Mouse (Mus musculus) intestine, embryonic 15.5 days (tissue): ENCODE measurements around the gene Clcc1. TPM values are rescaled to one million over a fixed set of nuclear protein-coding genes. Genes with fewer than 3 reads are reported as not detected.

Experiments
- ATAC-seq: fragments of 200-750 bp; cut with Nextera tagmentation; 2 replicates; pipeline ENCODE4 v1.8.0; 2017; ENCODE audit warnings: moderate TSS enrichment, moderate library complexity
- H3K27ac ChIP-seq: fragments of 300-500 bp; sonication (generic); 2 replicates; pipeline ENCODE4 v1.5.1; 2015; ENCODE audit warnings: mild to moderate bottlenecking, inconsistent platforms
- H3K27me3 ChIP-seq: fragments of 300-500 bp; sonication (generic); replicated peaks from 2 replicates; pipeline ENCODE4 v1.6.1; 2015; ENCODE audit warnings: inconsistent platforms
- H3K36me3 ChIP-seq: fragments of 300-500 bp; sonication (generic); 2 replicates; pipeline ENCODE4 v1.6.1; 2015; ENCODE audit warnings: inconsistent platforms
- H3K4me1 ChIP-seq: fragments of 300-500 bp; sonication (generic); replicated peaks from 2 replicates; pipeline ENCODE4 v1.6.1; 2015; ENCODE audit warnings: inconsistent platforms
- H3K4me2 ChIP-seq: fragments of 300-500 bp; sonication (generic); replicated peaks from 2 replicates; pipeline ENCODE4 v1.6.1; 2015; ENCODE audit warnings: mild to moderate bottlenecking, inconsistent platforms
- H3K4me3 ChIP-seq: fragments of 300-500 bp; sonication (generic); replicated peaks from 2 replicates; pipeline ENCODE4 v1.5.1; 2015; ENCODE audit warnings: inconsistent platforms
- H3K9ac ChIP-seq: fragments of 300-500 bp; sonication (generic); 2 replicates; pipeline ENCODE4 v1.6.1; 2015; ENCODE audit warnings: inconsistent platforms
- H3K9me3 ChIP-seq: fragments of 300-500 bp; sonication (generic); 2 replicates; pipeline ENCODE4 v1.6.1; 2016; ENCODE audit warnings: inconsistent platforms
- WGBS: fragments of 180-500 bp; shearing (Covaris S2); methylation state at CpG from one replicate; pipeline ENCODE4 v1.1.7; 2015; 5-methylcytosine and 5-hydroxymethylcytosine counted together
- polyA plus RNA-seq: library from polyadenylated mRNA; unstranded; fragments of >200 nt; fragmentation: Nextera tagmentation; extraction: Ambion mirVana; gene quantifications from 2 replicates; pipeline ENCODE4 v1.2.1, GENCODE M21; 2015

Clcc1 gene
- polyA plus RNA-seq, 1 experiment from 2014 or later, result 74.3 TPM

- no peaks in the 10 kb centered on the region for H3K36me3 ChIP-seq
- ATAC-seq, result no peak
- no peak overlapping the region for H3K4me3 ChIP-seq
- no peak overlapping the region for H3K9ac ChIP-seq
- peaks cover 7% of the 10 kb centered on the region; the same call in 1 of the 2 replicates for H3K4me1 ChIP-seq
- no peak overlapping the region for H3K4me2 ChIP-seq
- no peaks in the 10 kb centered on the region for H3K27me3 ChIP-seq
- H3K9me3 ChIP-seq, result no peaks in the 10 kb centered on the region
- 92% methylated on average over 5 of the region's 5 CpGs for WGBS
- H3K27ac ChIP-seq, result no peak overlapping the region
These were observed 57.6 kb downstream of the Clcc1 start for GRCm38 (mm10) chr3:108711296-108711695.

- H3K9ac ChIP-seq, result no peak overlapping the region
- H3K36me3 ChIP-seq, result no peaks in the 10 kb centered on the region
- H3K9me3 ChIP-seq, result no peaks in the 10 kb centered on the region
- 37% methylated on average over 3 of the region's 3 CpGs for WGBS
- no peaks in the 10 kb centered on the region for H3K27me3 ChIP-seq
- no peak overlapping the region for H3K4me2 ChIP-seq
- ATAC-seq, result peak; percentile 25; the same call in 1 of the 2 replicates
- H3K27ac ChIP-seq, result peak overlapping the region; percentile 2; the same call in 1 of the 2 replicates
- peaks cover 7% of the 10 kb centered on the region; the same call in 1 of the 2 replicates for H3K4me1 ChIP-seq
- no peak overlapping the region for H3K4me3 ChIP-seq
These were observed 59.5 kb downstream of the Clcc1 start for GRCm38 (mm10) chr3:108713065-108713675.

DNA sequence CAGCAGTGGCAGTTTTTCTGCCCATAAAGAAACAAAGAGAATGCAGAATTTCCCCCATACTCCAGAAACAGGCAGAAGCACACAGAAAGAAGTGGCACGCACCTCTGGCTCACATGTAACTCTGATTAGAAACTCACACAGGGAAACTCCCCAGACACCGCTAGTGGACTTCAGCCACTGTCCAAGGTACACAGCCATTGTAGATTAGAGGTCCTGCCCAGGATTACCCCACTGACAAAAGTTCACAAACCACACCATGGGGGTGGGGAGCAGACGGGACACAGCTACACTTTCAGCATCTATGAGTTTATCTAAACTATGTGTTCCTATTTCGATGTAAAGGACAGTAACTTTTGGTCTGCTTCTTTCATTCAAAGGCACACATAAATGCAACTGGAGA is 61.1 kb downstream of the Clcc1 start:
- no peak overlapping the region for H3K27ac ChIP-seq
- no peaks in the 10 kb centered on the region for H3K27me3 ChIP-seq
- no peak overlapping the region for H3K4me3 ChIP-seq
- 70% methylated on average over 4 of the region's 4 CpGs for WGBS
- peak; percentile 85 for ATAC-seq
- H3K4me1 ChIP-seq, result peaks cover 7% of the 10 kb centered on the region; the same call in 1 of the 2 replicates
- H3K36me3 ChIP-seq, result no peaks in the 10 kb centered on the region
- H3K9me3 ChIP-seq, result no peaks in the 10 kb centered on the region
- H3K4me2 ChIP-seq, result no peak overlapping the region
- no peak overlapping the region for H3K9ac ChIP-seq

DNA sequence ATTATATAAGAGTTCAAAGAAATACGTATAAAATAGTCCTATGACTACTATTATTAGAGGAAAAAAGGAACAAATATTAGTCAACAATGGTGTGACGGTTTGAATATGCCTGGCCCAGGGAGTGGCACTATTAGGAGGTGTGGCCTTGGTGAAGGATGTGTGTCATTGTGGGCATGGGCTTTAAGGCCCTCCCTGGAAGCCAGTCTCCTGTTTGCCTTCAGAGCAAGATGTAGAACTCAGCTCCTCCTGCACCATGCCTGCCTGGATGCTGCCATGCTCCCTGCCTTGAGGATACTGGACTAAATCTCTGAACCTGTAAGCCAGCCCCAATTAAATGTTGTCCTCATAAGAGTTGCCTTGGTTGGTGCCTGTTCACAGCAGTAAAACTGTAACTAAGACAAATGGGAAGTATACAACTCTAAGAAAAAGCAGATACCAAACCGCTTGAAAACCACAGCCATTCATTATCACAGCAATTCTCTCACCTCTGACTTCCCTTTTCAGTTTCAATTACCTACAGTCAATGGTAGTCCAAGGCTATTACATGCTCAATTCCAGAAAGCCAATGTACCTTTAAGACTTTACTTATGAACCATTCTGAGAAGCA is 64.3 kb downstream of the Clcc1 start:
- H3K27me3 ChIP-seq, result no peaks in the 10 kb centered on the region
- 73% methylated on average over 3 of the region's 3 CpGs for WGBS
- no peaks in the 10 kb centered on the region for H3K9me3 ChIP-seq
- no peaks in the 10 kb centered on the region for H3K36me3 ChIP-seq
- no peak for ATAC-seq
- peaks cover 14% of the 10 kb centered on the region for H3K4me1 ChIP-seq
- H3K4me3 ChIP-seq, result no peak overlapping the region
- no peak overlapping the region for H3K9ac ChIP-seq
- H3K27ac ChIP-seq, result no peak overlapping the region
- H3K4me2 ChIP-seq, result no peak overlapping the region

- Histone ChIP-seq H3K4me1 (peaks cover 13% of the 10 kb centered on the region), H3K4me3 (no peak overlapping the region), H3K9me3 (no peaks in the 10 kb centered on the region), H3K27ac (no peak overlapping the region), H3K9ac (no peak overlapping the region), H3K27me3 (no peaks in the 10 kb centered on the region), H3K4me2 (peak overlapping the region; percentile 16), H3K36me3 (no peaks in the 10 kb centered on the region)
- no peak for ATAC-seq
- 76% methylated on average over 2 of the region's 2 CpGs for WGBS
These were observed 65.6 kb downstream of the Clcc1 start for GRCm38 (mm10) chr3:108719357-108719756.

DNA sequence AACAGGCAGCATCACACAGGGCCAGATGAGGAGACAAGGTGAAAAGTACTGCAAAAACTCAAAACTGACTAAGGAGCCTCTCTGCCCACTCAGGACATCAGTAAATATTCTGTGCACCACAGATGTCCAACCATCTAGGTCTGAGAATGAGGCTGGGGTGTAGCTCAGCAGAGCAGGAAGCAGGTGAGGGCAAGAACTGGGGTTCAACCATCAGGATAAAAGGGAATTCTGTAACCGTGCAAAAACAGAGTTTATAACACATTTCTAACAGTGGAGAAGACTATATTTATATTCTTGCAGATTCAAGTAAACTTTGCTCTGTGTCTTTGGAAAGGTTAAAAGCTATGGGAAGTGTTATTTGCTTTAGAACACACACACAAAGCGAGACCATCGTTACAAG is 66.0 kb downstream of the Clcc1 start:
- H3K27ac ChIP-seq, result no peak overlapping the region
- H3K4me3 ChIP-seq, result no peak overlapping the region
- ATAC-seq, result no peak
- whole genome bisulfite sequencing, result 66% methylated on average over 3 of the region's 3 CpGs
- H3K9ac ChIP-seq, result no peak overlapping the region
- no peaks in the 10 kb centered on the region for H3K9me3 ChIP-seq
- no peaks in the 10 kb centered on the region for H3K27me3 ChIP-seq
- no peaks in the 10 kb centered on the region for H3K36me3 ChIP-seq
- peaks cover 13% of the 10 kb centered on the region for H3K4me1 ChIP-seq
- H3K4me2 ChIP-seq, result peak overlapping the region; percentile 16; the same call in 1 of the 2 replicates

GRCm38 (mm10) chr3:108721076-108721991 is 67.6 kb downstream of the Clcc1 start:
- Histone ChIP-seq H3K9me3 (no peaks in the 10 kb centered on the region), H3K4me3 (peak overlapping the region; percentile 71), H3K36me3 (no peaks in the 10 kb centered on the region), H3K27me3 (no peaks in the 10 kb centered on the region), H3K4me2 (peak overlapping the region; percentile 62), H3K4me1 (peaks cover 13% of the 10 kb centered on the region), H3K9ac (peak overlapping the region; percentile 86), H3K27ac (peak overlapping the region; percentile 91)
- under 1% methylated on average over 44 of the region's 44 CpGs for whole genome bisulfite sequencing
- peak; percentile 50 for ATAC-seq

DNA sequence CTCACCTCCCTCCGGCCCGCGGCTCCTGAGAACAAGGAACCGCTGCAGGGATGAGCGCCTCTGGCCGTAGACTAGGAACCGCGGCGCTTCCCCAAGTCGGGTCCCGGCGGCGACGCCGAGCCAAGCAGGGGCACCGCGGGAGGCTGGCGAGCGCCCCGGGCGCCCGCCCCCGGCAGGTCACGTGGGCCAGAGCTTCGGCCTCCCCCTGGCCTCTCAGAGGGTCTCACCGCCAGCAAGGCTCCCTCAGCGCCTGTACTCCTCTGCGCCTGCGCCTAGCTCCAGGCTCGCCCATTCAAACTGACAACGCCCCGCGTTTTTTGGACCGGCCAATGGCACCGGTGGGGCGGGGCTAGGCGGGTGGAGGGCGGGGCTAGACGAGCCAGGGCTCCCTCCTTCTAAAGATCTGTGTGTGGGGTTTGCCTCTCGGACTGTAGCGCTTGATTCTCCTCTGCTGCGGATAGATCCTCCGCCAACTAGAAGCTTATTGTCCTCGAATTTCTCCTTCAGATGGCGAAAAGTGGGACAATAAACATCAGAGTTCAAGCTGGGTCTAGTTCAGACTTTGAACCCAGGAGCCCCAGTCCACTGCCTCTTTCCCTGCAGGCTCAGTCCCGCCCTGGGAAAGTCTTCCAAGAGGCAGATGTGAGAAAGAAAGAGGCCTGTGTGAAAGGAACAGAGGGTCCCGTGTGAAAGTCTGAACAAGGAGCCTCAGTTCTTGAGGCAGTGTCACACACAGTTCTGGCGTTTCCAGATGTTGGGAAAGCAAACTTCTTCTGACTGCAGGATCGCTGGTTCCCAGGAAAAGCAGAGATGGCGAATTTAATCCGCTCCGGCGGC is 68.5 kb downstream of the Clcc1 start, which contains the start of gene Gpsm2:
Gene Gpsm2, minus strand, starts transcription at position 274 of the 837 bp plus-strand sequence.
- Histone ChIP-seq H3K9me3 (no peaks in the 10 kb centered on the region), H3K4me3 (peak within 1 kb of the TSS; percentile 71), H3K9ac (peak within 1 kb of the TSS; percentile 86), H3K36me3 (no peaks in the 10 kb centered on the region), H3K27ac (peak within 1 kb of the TSS; percentile 91), H3K4me1 (peaks cover 13% of the 10 kb centered on the region), H3K27me3 (no peaks in the 10 kb centered on the region), H3K4me2 (peak within 1 kb of the TSS; percentile 62)
- 3% methylated on average over 48 of the region's 53 CpGs for WGBS
- peak; percentile 99 for ATAC-seq

GRCm38 (mm10) chr3:108726413-108726812 is 72.7 kb downstream of the Clcc1 start:
- no peaks in the 10 kb centered on the region for H3K27me3 ChIP-seq
- no peak overlapping the region for H3K27ac ChIP-seq
- no peak overlapping the region for H3K9ac ChIP-seq
- H3K4me3 ChIP-seq, result no peak overlapping the region
- H3K4me2 ChIP-seq, result no peak overlapping the region
- no peak for ATAC-seq
- H3K4me1 ChIP-seq, result peaks cover 10% of the 10 kb centered on the region; the same call in 1 of the 2 replicates
- H3K36me3 ChIP-seq, result no peaks in the 10 kb centered on the region
- no peaks in the 10 kb centered on the region for H3K9me3 ChIP-seq
- WGBS, result 91% methylated on average over 7 of the region's 7 CpGs

DNA sequence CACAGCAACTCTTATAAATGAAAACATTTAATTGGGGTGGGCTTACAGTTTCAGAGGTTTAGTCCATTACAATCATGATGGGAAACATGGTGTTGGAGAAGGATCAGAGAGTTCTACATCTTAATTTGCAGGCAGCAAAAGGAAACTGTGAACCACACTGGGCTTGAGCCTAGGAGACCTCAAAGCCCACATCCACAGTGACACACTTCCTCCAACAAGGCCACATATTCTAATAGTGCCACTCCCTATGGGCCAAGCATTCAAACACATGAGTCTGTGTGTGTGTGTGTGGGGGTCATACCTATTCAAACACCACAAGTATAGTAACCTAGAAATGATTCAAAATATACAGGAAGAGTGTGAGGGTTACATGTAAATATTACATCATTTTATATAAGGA is 73.6 kb downstream of the Clcc1 start:
- H3K9ac ChIP-seq, result no peak overlapping the region
- no peaks in the 10 kb centered on the region for H3K9me3 ChIP-seq
- H3K36me3 ChIP-seq, result no peaks in the 10 kb centered on the region
- H3K27me3 ChIP-seq, result no peaks in the 10 kb centered on the region
- H3K4me3 ChIP-seq, result no peak overlapping the region
- no peak for ATAC-seq
- no peak overlapping the region for H3K27ac ChIP-seq
- peaks cover 10% of the 10 kb centered on the region; the same call in 1 of the 2 replicates for H3K4me1 ChIP-seq
- H3K4me2 ChIP-seq, result no peak overlapping the region

DNA sequence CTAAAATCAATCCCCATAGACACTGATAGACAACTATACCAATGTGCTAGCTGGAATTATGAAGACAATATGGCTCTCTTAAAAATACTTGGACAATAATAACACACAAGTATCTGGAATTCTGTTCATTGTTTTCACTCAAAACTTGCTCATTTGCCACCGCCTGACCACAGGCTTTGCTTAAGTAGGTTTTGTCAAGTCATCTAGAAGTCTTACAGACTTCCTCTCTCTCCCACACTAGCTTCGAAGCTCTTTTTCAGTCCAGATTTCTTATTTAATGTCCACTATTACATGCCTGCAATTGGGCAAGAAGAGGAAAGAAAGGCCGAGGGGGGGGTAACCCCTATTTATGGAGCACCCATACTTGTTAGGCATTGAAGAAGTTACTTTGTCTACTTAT is 74.1 kb downstream of the Clcc1 start:
- H3K4me1 ChIP-seq, result peaks cover 7% of the 10 kb centered on the region; the same call in 1 of the 2 replicates
- no peaks in the 10 kb centered on the region for H3K9me3 ChIP-seq
- H3K4me2 ChIP-seq, result no peak overlapping the region
- H3K27me3 ChIP-seq, result no peaks in the 10 kb centered on the region
- WGBS, result 92% methylated on average over 3 of the region's 3 CpGs
- no peaks in the 10 kb centered on the region for H3K36me3 ChIP-seq
- no peak overlapping the region for H3K9ac ChIP-seq
- no peak for ATAC-seq
- H3K4me3 ChIP-seq, result no peak overlapping the region
- H3K27ac ChIP-seq, result no peak overlapping the region
